Mouse (Mus musculus): Measurements from ENCODE around the gene Jph3.

GRCm38 (mm10) chr8:121694453-121694852 lies 35.0 kb upstream of the Jph3 start:
- TF ChIP-seq FLI1 (IDR thresholded peaks at IDR 0.05; ENCODE audit: low read length) (no peak), GATA1 (IDR thresholded peaks at IDR 0.05; ENCODE audit: borderline replicate concordance, low read length) (no peak)
